Mouse (Mus musculus): Measurements from ENCODE around the gene Ppp1r27.
"Not testable (repeated sequence)": the region's sequence is repeated elsewhere in the genome, so short reads cannot be mapped to it uniquely, and the experiment has no call there.

Gene Ppp1r27

GRCm38 (mm10) chr11:120550810-120551440 lies at the start of gene Ppp1r27:
Gene Ppp1r27, minus strand, starts transcription at chr11:120551132.
- H3K9me3 ChIP-seq (ENCODE audit: low read length) = no peaks in the 10 kb centered on the region
- no peak for TF ChIP-seq POU5F1 (IDR thresholded peaks at IDR 0.05; ENCODE audit: borderline replicate concordance, low read length)
- no peak for TF ChIP-seq CTCF (conservative IDR thresholded peaks at IDR 0.05; ENCODE audit: low read length)
- TF ChIP-seq NANOG (IDR thresholded peaks at IDR 0.05; ENCODE audit: borderline replicate concordance, low read length) = no peak
- H3K4me1 ChIP-seq (replicated peaks; ENCODE audit: low read depth, low read length) = peaks cover 30% of the 10 kb centered on the region
- peaks cover 33% of the 10 kb centered on the region for H3K27me3 ChIP-seq (ENCODE audit: insufficient read depth, low read length)
- peaks cover 20% of the 10 kb centered on the region; the same call in 1 of the 2 replicates for H3K36me3 ChIP-seq (ENCODE audit: insufficient read depth, low read length)
- H3K4me3 ChIP-seq (replicated peaks; ENCODE audit: low read length) = peak within 1 kb of the TSS; percentile 90

DNA sequence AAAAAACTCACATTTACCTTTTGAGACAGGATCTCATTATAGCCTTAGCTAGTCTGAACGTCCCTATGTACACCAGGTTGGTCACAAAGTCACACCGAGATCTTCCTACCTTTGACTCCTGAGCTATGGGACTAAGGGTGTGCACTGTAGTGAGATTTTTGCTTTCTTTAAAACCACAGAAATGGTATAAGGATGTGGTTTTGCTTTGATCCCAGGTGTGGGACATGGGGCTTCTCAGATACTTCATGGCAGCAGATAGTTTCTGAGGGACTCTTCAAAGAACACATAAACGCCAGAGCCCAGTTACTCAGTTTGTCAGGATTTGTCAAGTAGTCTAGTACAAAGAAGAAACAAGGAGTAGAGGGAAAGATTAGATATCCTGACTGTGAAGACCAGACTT lies 49.8 kb upstream of the Ppp1r27 start:
- Histone ChIP-seq H3K36me3 (ENCODE audit: insufficient read depth, low read length) (peaks cover 82% of the 10 kb centered on the region), H3K4me3 (replicated peaks; ENCODE audit: low read length) (no peak overlapping the region), H3K4me1 (replicated peaks; ENCODE audit: low read depth, low read length) (peaks cover 37% of the 10 kb centered on the region), H3K27me3 (ENCODE audit: insufficient read depth, low read length) (no peaks in the 10 kb centered on the region), H3K9me3 (ENCODE audit: low read length) (no peaks in the 10 kb centered on the region)
- TF ChIP-seq CTCF (conservative IDR thresholded peaks at IDR 0.05; ENCODE audit: low read length) (no peak), POU5F1 (IDR thresholded peaks at IDR 0.05; ENCODE audit: borderline replicate concordance, low read length) (no peak), NANOG (IDR thresholded peaks at IDR 0.05; ENCODE audit: borderline replicate concordance, low read length) (no peak)

DNA sequence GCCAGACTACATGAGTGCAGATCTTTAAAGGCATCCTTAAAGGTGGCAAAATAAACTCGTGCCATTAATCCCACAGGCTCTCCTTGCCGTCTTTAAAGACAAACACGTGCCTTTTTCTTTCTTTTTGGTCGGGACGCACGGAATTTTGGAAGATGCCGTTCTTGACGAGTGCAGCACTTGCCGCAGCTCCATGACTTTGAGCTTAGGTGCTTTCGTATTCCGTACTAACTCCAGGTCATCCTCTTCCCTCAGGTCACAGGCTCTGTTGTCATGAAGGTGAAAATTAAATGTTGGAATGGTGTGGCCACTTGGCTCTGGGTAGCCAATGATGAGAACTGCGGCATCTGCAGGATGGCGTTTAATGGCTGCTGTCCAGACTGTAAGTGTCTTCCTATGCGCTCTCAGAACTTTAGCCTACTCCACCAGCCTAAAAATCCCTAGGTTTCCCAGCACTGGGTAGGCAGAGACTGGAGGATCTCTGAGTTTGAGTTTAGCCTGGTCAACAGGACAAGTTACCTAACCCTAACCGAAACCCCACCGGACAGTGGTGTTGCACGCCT lies 48.1 kb upstream of the Ppp1r27 start:
- Histone ChIP-seq H3K4me3 (replicated peaks; ENCODE audit: low read length) (peak overlapping the region; percentile 96), H3K36me3 (ENCODE audit: insufficient read depth, low read length) (peaks cover 82% of the 10 kb centered on the region)
- no peak for TF ChIP-seq POU5F1 (IDR thresholded peaks at IDR 0.05; ENCODE audit: borderline replicate concordance, low read length)
- no peak for TF ChIP-seq CTCF (conservative IDR thresholded peaks at IDR 0.05; ENCODE audit: low read length)
- no peak for TF ChIP-seq NANOG (IDR thresholded peaks at IDR 0.05; ENCODE audit: borderline replicate concordance, low read length)

DNA sequence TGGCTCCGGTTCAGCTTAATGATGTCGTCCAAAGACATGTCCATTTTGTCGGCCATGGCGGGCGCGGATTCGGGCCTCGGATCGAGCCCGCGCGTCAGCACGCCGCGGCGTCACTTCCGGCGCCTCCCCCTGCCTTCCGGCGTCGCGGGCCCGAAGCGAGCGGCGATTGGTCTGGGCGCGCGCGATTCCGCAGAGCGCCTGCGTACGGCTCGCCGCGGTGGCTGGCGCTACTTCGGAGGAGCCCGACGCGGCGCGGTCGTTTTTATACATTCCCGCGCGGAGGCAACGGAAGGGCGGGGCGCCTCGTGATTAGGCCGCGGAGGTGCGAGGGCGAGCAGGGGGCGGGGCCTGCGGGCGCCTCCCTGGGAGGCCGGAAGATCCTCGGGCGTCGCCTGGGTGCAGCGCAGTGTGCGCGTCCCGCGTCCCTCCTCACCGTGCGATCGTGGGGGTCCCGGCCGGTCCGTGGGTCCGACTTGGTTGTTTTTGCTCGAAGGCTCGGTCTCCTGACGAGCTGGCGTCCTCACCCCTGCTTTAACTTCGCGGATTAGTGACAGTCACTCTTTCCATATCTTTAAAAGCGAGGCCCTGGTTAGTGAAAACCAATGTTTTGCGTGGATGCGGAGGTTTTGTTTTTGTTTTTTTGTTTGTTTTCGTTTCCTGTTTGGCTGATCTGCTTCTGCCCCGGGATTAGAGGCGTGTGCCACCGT lies 47.5 kb upstream of the Ppp1r27 start, which contains the start of the genes Alyref and Anapc11:
Gene Alyref (minus strand): TSS at position 83 of the 707 bp plus-strand sequence.
Gene Anapc11 (plus strand): TSS at position 139 of the 707 bp plus-strand sequence.
- Histone ChIP-seq H3K27me3 (ENCODE audit: insufficient read depth, low read length) (no peaks in the 10 kb centered on the region), H3K9me3 (ENCODE audit: low read length) (no peaks in the 10 kb centered on the region), H3K36me3 (ENCODE audit: insufficient read depth, low read length) (peaks cover 82% of the 10 kb centered on the region), H3K4me1 (replicated peaks; ENCODE audit: low read depth, low read length) (peaks cover 56% of the 10 kb centered on the region), H3K4me3 (replicated peaks; ENCODE audit: low read length) (peak within 1 kb of the TSS; percentile 96)
- TF ChIP-seq NANOG (IDR thresholded peaks at IDR 0.05; ENCODE audit: borderline replicate concordance, low read length) = no peak
- no peak for TF ChIP-seq CTCF (conservative IDR thresholded peaks at IDR 0.05; ENCODE audit: low read length)
- no peak for TF ChIP-seq POU5F1 (IDR thresholded peaks at IDR 0.05; ENCODE audit: borderline replicate concordance, low read length)

More for the DNA sequence above, 48.1 kb upstream of the Ppp1r27 start:
- no peaks in the 10 kb centered on the region for H3K9me3 ChIP-seq (ENCODE audit: low read length)
- H3K4me1 ChIP-seq (replicated peaks; ENCODE audit: low read depth, low read length) = peaks cover 51% of the 10 kb centered on the region
- H3K27me3 ChIP-seq (ENCODE audit: insufficient read depth, low read length) = no peaks in the 10 kb centered on the region

DNA sequence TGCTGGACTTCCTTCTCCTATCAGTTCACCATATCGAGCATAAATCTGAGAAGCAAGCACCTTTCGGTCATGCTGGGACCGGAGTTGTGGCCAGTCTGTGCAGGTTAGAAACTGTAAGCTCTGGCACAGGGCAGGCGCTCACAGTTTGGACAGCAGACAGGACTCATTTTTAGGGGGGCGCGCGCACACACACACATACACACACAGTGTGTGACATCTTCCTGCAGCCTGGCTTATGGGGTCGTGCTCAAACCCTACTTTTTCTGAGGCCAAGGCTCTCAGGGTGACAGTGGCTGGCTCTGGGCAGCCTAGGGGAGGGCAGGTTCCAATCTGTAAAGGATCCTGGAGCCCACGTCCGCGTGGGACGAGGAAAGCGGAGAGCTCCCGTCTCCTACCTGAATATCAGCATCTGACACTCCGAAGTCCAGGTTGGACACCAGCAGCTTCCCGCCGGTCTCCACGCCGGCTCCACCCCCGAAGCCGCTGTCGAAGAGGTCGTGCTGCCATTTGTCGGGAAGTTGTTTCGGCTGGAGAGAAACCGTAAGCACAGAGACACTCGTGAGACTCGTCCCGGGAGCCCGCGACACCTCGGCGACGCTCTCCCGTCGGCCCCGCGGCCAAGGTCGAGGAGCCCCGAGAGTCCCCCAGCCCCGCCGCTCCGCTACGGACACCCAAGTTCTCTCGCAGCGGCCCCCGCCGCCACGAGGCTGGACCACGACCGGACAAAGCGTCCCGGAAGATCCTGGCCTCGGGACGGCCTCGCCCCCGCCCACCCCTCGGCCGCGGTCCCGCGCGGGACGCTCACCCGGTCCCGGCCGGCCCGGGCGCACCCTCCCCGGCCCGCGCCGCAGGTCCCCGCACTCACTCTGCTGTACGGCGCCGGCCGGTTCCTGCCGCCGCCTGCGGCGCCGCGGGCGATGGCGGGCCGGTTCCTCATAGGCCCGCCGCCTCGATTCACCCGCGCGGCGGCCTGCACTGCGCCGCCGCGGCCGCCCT lies 46.6 kb upstream of the Ppp1r27 start:
- TF ChIP-seq POU5F1 (IDR thresholded peaks at IDR 0.05; ENCODE audit: borderline replicate concordance, low read length) (no peak), NANOG (IDR thresholded peaks at IDR 0.05; ENCODE audit: borderline replicate concordance, low read length) (no peak), CTCF (conservative IDR thresholded peaks at IDR 0.05; ENCODE audit: low read length) (no peak)
- Histone ChIP-seq H3K4me1 (replicated peaks; ENCODE audit: low read depth, low read length) (peaks cover 61% of the 10 kb centered on the region), H3K36me3 (ENCODE audit: insufficient read depth, low read length) (peaks cover 82% of the 10 kb centered on the region)

GRCm38 (mm10) chr11:120588531-120588930 lies 37.6 kb upstream of the Ppp1r27 start:
- no peaks in the 10 kb centered on the region for H3K27me3 ChIP-seq (ENCODE audit: insufficient read depth, low read length)
- TF ChIP-seq POU5F1 (IDR thresholded peaks at IDR 0.05; ENCODE audit: borderline replicate concordance, low read length) (no peak), NANOG (IDR thresholded peaks at IDR 0.05; ENCODE audit: borderline replicate concordance, low read length) (no peak), CTCF (conservative IDR thresholded peaks at IDR 0.05; ENCODE audit: low read length) (no peak)
- peaks cover 87% of the 10 kb centered on the region for H3K36me3 ChIP-seq (ENCODE audit: insufficient read depth, low read length)
- peaks cover 6% of the 10 kb centered on the region for H3K4me1 ChIP-seq (replicated peaks; ENCODE audit: low read depth, low read length)
- no peak overlapping the region for H3K4me3 ChIP-seq (replicated peaks; ENCODE audit: low read length)
- no peaks in the 10 kb centered on the region for H3K9me3 ChIP-seq (ENCODE audit: low read length)

More for the DNA sequence above, 46.6 kb upstream of the Ppp1r27 start:
- H3K9me3 ChIP-seq (ENCODE audit: low read length) = no peaks in the 10 kb centered on the region
- H3K4me3 ChIP-seq (replicated peaks; ENCODE audit: low read length) = peak overlapping the region; percentile 96
- no peaks in the 10 kb centered on the region for H3K27me3 ChIP-seq (ENCODE audit: insufficient read depth, low read length)

GRCm38 (mm10) chr11:120583937-120584336 lies 33.0 kb upstream of the Ppp1r27 start:
- peaks cover 58% of the 10 kb centered on the region for H3K36me3 ChIP-seq (ENCODE audit: insufficient read depth, low read length)
- H3K9me3 ChIP-seq (ENCODE audit: low read length) = no peaks in the 10 kb centered on the region
- H3K4me3 ChIP-seq (replicated peaks; ENCODE audit: low read length) = no peak overlapping the region
- H3K4me1 ChIP-seq (replicated peaks; ENCODE audit: low read depth, low read length) = peaks cover 29% of the 10 kb centered on the region
- TF ChIP-seq CTCF (conservative IDR thresholded peaks at IDR 0.05; ENCODE audit: low read length) (peak; percentile 10; the same call in 1 of the 2 replicates), POU5F1 (IDR thresholded peaks at IDR 0.05; ENCODE audit: borderline replicate concordance, low read length) (no peak)
- no peaks in the 10 kb centered on the region for H3K27me3 ChIP-seq (ENCODE audit: insufficient read depth, low read length)

- not testable (repeated sequence) for H3K9me3 ChIP-seq (ENCODE audit: low read length); H3K27me3 ChIP-seq (ENCODE audit: insufficient read depth, low read length); H3K4me3 ChIP-seq (replicated peaks; ENCODE audit: low read length)
- peaks cover 58% of the 10 kb centered on the region for H3K36me3 ChIP-seq (ENCODE audit: insufficient read depth, low read length)
- H3K4me1 ChIP-seq (replicated peaks; ENCODE audit: low read depth, low read length) = peaks cover 39% of the 10 kb centered on the region
Measured at GRCm38 (mm10) chr11:120582982-120583293, 32.0 kb upstream of the Ppp1r27 start.

All from E14TG2a.4 (cell line).